Mouse (Mus musculus): ENCODE measurements around the gene Dop1b. TPM values are rescaled to one million over a fixed set of nuclear protein-coding genes. Genes with fewer than 3 reads are reported as not detected.

The Dop1b gene
- polyA plus RNA-seq, 1 experiment from 2014 or later, result 12.2 TPM

- ATAC-seq (ENCODE audit: insufficient read depth), result peak; percentile 56
- no peak overlapping the region for H3K9ac ChIP-seq
- H3K27me3 ChIP-seq, result no peaks in the 10 kb centered on the region
- no peak overlapping the region for H3K4me2 ChIP-seq
- no peaks in the 10 kb centered on the region for H3K9me3 ChIP-seq (replicated peaks)
- peaks cover 45% of the 10 kb centered on the region for H3K4me1 ChIP-seq (replicated peaks)
- WGBS (ENCODE audit: insufficient replicate concordance), result 75% methylated on average over 18 of the region's 18 CpGs
- peaks cover 21% of the 10 kb centered on the region for H3K36me3 ChIP-seq (replicated peaks)
- H3K4me3 ChIP-seq (replicated peaks), result no peak overlapping the region
- peak overlapping the region; percentile 57; the same call in 1 of the 2 replicates for H3K27ac ChIP-seq (replicated peaks)
Measured at GRCm38 (mm10) chr16:93732875-93733569, 21.3 kb downstream of the Dop1b start.

- WGBS (ENCODE audit: insufficient replicate concordance), result 82% methylated on average over 11 of the region's 11 CpGs
- peaks cover 35% of the 10 kb centered on the region for H3K4me1 ChIP-seq (replicated peaks)
- H3K27me3 ChIP-seq, result no peaks in the 10 kb centered on the region
- H3K4me2 ChIP-seq, result no peak overlapping the region
- H3K9me3 ChIP-seq (replicated peaks), result no peaks in the 10 kb centered on the region
- H3K36me3 ChIP-seq (replicated peaks), result peaks cover 44% of the 10 kb centered on the region
- no peak overlapping the region for H3K4me3 ChIP-seq (replicated peaks)
- no peak for ATAC-seq (ENCODE audit: insufficient read depth)
- H3K27ac ChIP-seq (replicated peaks), result no peak overlapping the region
- H3K9ac ChIP-seq, result no peak overlapping the region
Measured at GRCm38 (mm10) chr16:93739251-93739650, 27.5 kb downstream of the Dop1b start.

- 68% methylated on average over 1 of the region's 1 CpGs for WGBS (ENCODE audit: insufficient replicate concordance)
- H3K27ac ChIP-seq (replicated peaks), result peak overlapping the region; percentile 94
- no peak overlapping the region for H3K9ac ChIP-seq
- no peaks in the 10 kb centered on the region for H3K9me3 ChIP-seq (replicated peaks)
- ATAC-seq (ENCODE audit: insufficient read depth), result no peak
- no peak overlapping the region for H3K4me3 ChIP-seq (replicated peaks)
- peaks cover 65% of the 10 kb centered on the region for H3K4me1 ChIP-seq (replicated peaks)
- H3K36me3 ChIP-seq (replicated peaks), result peaks cover 44% of the 10 kb centered on the region
- H3K27me3 ChIP-seq, result no peaks in the 10 kb centered on the region
- H3K4me2 ChIP-seq, result no peak overlapping the region
Measured at GRCm38 (mm10) chr16:93742903-93743302, 31.2 kb downstream of the Dop1b start.

DNA sequence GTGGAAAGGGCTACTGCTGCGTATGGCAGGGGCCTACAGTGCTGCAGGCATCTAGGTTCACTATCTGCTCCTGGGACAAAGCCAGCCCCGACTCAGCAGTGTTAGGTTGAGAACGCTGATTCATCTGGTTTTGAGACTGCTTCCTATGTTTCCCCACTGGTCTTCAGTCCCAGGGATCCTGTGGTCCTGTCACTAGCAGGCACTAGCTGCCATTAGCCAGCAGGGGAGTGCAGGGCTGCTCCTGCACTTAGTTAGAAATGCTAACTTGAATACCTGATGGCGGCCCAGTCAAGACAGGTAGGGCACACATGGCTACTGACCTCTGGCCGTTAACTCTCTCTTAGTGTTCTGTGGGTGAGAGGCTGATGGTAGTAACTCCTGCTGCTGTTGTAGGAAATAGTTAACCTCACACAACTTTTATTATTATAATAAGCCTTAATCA is 32.4 kb downstream of the Dop1b start:
- Histone ChIP-seq H3K4me1 (replicated peaks) (peaks cover 62% of the 10 kb centered on the region), H3K4me3 (replicated peaks) (no peak overlapping the region), H3K27ac (replicated peaks) (peak overlapping the region; percentile 94), H3K4me2 (peak overlapping the region; percentile 52), H3K9me3 (replicated peaks) (no peaks in the 10 kb centered on the region), H3K27me3 (no peaks in the 10 kb centered on the region), H3K9ac (peak overlapping the region; percentile 31; the same call in 1 of the 2 replicates), H3K36me3 (replicated peaks) (peaks cover 51% of the 10 kb centered on the region)
- 37% methylated on average over 5 of the region's 5 CpGs for WGBS (ENCODE audit: insufficient replicate concordance)
- ATAC-seq (ENCODE audit: insufficient read depth), result peak; percentile 34

DNA sequence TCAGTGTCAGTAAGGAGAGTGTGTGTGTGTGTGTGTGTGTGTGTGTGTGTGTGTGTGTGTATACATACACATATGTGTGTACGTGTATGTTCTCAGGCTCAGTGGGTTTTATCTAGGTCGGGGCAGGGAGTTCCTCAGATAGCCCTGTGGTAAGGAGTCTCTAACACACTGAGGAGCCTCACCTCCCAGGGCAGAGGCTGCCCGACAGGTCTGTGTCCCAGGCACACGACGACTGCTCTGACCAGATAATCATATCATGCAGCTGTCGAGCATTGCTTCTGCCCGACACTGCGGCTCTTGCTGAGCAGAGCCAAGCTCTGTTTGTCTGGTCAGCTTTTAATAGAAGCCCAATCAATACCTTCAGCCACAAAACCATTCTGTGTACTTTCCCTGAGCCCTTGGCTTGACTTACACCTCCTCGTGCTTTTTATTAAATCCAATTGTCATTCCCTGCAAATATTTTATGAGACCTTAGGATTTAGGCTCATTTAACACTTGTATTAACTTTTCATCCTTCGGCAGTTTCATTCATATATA is 33.2 kb downstream of the Dop1b start:
- Histone ChIP-seq H3K4me2 (peak overlapping the region; percentile 52), H3K27ac (replicated peaks) (peak overlapping the region; percentile 94), H3K4me3 (replicated peaks) (no peak overlapping the region), H3K27me3 (no peaks in the 10 kb centered on the region), H3K4me1 (replicated peaks) (peaks cover 59% of the 10 kb centered on the region), H3K36me3 (replicated peaks) (peaks cover 44% of the 10 kb centered on the region), H3K9ac (peak overlapping the region; percentile 30), H3K9me3 (replicated peaks) (no peaks in the 10 kb centered on the region)
- 22% methylated on average over 10 of the region's 10 CpGs for WGBS (ENCODE audit: insufficient replicate concordance)
- peak; percentile 95 for ATAC-seq (ENCODE audit: insufficient read depth)

- H3K4me3 ChIP-seq (replicated peaks), result no peak overlapping the region
- H3K4me1 ChIP-seq (replicated peaks), result peaks cover 56% of the 10 kb centered on the region
- WGBS (ENCODE audit: insufficient replicate concordance), result 69% methylated on average over 8 of the region's 8 CpGs
Measured at GRCm38 (mm10) chr16:93746397-93746796, 34.7 kb downstream of the Dop1b start.

GRCm38 (mm10) chr16:93746957-93747356 is 35.3 kb downstream of the Dop1b start:
- Histone ChIP-seq H3K27ac (replicated peaks) (no peak overlapping the region), H3K9me3 (replicated peaks) (no peaks in the 10 kb centered on the region), H3K4me1 (replicated peaks) (peaks cover 57% of the 10 kb centered on the region), H3K9ac (no peak overlapping the region), H3K4me2 (no peak overlapping the region), H3K36me3 (replicated peaks) (peaks cover 36% of the 10 kb centered on the region; the same call in 1 of the 2 replicates), H3K4me3 (replicated peaks) (no peak overlapping the region), H3K27me3 (no peaks in the 10 kb centered on the region)
- WGBS (ENCODE audit: insufficient replicate concordance), result 78% methylated on average over 4 of the region's 4 CpGs
- no peak for ATAC-seq (ENCODE audit: insufficient read depth)

More at GRCm38 (mm10) chr16:93746397-93746796, 34.7 kb downstream of the Dop1b start:
- Histone ChIP-seq H3K9me3 (replicated peaks) (no peaks in the 10 kb centered on the region), H3K27me3 (no peaks in the 10 kb centered on the region), H3K9ac (no peak overlapping the region), H3K36me3 (replicated peaks) (peaks cover 37% of the 10 kb centered on the region; the same call in 1 of the 2 replicates), H3K4me2 (no peak overlapping the region), H3K27ac (replicated peaks) (no peak overlapping the region)
- ATAC-seq (ENCODE audit: insufficient read depth), result no peak

DNA sequence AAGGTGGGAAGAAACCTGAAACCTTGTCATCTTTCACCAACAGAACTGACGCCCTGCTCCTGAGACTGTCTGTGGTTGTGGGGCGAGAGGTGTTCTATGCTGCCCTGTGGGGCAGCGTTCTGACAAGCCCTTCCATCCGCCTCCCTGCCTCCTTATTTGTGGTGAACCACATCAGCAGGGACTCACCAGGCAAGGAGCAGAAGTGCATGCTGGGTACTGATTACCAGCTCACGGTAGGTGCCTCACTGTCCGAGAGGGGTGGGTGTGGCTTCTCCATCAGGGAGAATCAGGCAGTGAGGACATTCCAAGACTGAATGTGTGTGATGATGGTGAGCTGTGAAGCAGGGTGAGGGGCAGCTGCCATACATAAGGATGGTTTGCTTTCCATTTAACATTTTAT is 35.7 kb downstream of the Dop1b start:
- Histone ChIP-seq H3K27me3 (no peaks in the 10 kb centered on the region), H3K9ac (no peak overlapping the region), H3K9me3 (replicated peaks) (no peaks in the 10 kb centered on the region), H3K4me3 (replicated peaks) (no peak overlapping the region), H3K27ac (replicated peaks) (no peak overlapping the region), H3K36me3 (replicated peaks) (peaks cover 37% of the 10 kb centered on the region; the same call in 1 of the 2 replicates), H3K4me2 (no peak overlapping the region), H3K4me1 (replicated peaks) (peaks cover 53% of the 10 kb centered on the region)
- no peak for ATAC-seq (ENCODE audit: insufficient read depth)
- 51% methylated on average over 6 of the region's 6 CpGs for WGBS (ENCODE audit: insufficient replicate concordance)

DNA sequence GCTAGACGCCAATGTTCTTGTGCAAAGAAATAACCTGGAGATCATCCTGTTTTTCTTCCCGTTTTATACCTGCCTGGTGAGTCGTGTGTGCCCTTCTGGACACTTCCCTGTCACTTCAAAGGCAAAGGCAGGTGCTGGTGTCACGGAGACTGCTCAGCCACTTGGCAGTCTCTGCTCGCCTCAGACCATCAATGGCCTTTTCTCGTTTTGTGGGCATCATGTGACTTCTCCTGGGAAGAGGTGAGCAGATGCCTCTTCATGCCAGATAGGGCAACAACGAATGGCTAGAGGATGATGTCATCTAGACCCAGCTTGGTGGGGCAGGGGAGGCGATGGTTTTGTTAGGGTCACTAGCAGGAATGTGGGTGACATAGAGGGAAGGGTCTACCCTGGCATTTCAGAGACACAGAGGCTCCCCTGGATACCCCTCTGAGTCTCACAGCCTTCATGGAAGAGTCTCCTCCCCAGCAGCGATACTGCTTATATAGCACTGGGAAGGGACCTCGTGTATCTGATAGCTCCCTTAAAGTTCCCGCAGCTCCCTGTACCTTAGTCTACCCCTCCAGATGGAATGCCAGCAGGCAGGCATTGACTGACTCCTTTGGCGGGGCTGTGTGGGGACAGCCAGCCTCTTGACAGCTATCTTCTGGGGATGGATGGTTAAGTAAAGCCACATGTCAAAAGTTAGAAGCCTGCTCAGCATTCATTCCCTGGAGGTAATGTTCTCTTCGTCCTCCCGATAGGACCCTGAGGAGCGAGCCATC is 37.6 kb downstream of the Dop1b start:
- Histone ChIP-seq H3K4me3 (replicated peaks) (no peak overlapping the region), H3K27me3 (no peaks in the 10 kb centered on the region), H3K4me2 (no peak overlapping the region), H3K27ac (replicated peaks) (no peak overlapping the region), H3K4me1 (replicated peaks) (peaks cover 36% of the 10 kb centered on the region), H3K9ac (no peak overlapping the region), H3K36me3 (replicated peaks) (peaks cover 53% of the 10 kb centered on the region), H3K9me3 (replicated peaks) (no peaks in the 10 kb centered on the region)
- no peak for ATAC-seq (ENCODE audit: insufficient read depth)
- WGBS (ENCODE audit: insufficient replicate concordance), result 73% methylated on average over 15 of the region's 15 CpGs

DNA sequence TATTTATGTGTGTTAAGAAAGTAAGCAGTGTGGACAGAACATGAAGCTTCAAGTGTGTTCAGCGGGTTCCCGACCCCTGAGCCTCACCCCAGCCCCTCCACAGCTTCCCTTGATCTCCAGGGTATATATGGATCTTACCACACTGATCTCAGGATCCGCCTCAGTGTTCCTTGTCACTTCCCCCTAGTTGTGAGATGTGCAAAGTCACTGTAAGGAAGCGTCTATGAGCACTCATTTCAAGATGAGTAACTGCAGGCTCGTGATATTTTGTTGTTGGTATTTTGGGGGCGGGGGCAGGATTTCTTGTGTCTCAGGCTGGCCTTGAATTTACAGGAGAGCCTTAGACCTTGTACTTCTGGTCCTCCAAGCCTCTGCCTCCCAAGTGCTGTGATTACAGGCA is 38.8 kb downstream of the Dop1b start:
- no peaks in the 10 kb centered on the region for H3K9me3 ChIP-seq (replicated peaks)
- no peak overlapping the region for H3K4me2 ChIP-seq
- no peak overlapping the region for H3K9ac ChIP-seq
- no peak for ATAC-seq (ENCODE audit: insufficient read depth)
- peaks cover 25% of the 10 kb centered on the region for H3K4me1 ChIP-seq (replicated peaks)
- no peaks in the 10 kb centered on the region for H3K27me3 ChIP-seq
- peaks cover 64% of the 10 kb centered on the region for H3K36me3 ChIP-seq (replicated peaks)
- no peak overlapping the region for H3K4me3 ChIP-seq (replicated peaks)
- no peak overlapping the region for H3K27ac ChIP-seq (replicated peaks)
- WGBS (ENCODE audit: insufficient replicate concordance), result 38% methylated on average over 6 of the region's 6 CpGs

- ATAC-seq (ENCODE audit: insufficient read depth), result no peak
Measured at GRCm38 (mm10) chr16:93751816-93752215, 40.1 kb downstream of the Dop1b start.

More at GRCm38 (mm10) chr16:93751816-93752215, 40.1 kb downstream of the Dop1b start:
- Histone ChIP-seq H3K4me1 (replicated peaks) (peaks cover 11% of the 10 kb centered on the region), H3K4me3 (replicated peaks) (no peak overlapping the region), H3K36me3 (replicated peaks) (peaks cover 66% of the 10 kb centered on the region), H3K27me3 (no peaks in the 10 kb centered on the region), H3K9ac (no peak overlapping the region), H3K4me2 (no peak overlapping the region), H3K27ac (replicated peaks) (no peak overlapping the region), H3K9me3 (replicated peaks) (no peaks in the 10 kb centered on the region)
- WGBS (ENCODE audit: insufficient replicate concordance), result 40% methylated on average over 5 of the region's 5 CpGs

All from liver, embryonic 15.5 days (tissue).